In genomic region chr10:42477550-42478340, GRCm38 (mm10) we compare ENCODE assay signal across 8 mouse cellular contexts. TPM values are rescaled to one million over a fixed set of nuclear protein-coding genes. Genes with fewer than 3 reads are reported as not detected.
A peak's percentile ranks its signal among the peaks of the same experiment; 100 is the strongest.
DNase-seq lines count a peak whose midpoint lies in the region; ATAC-seq lines count a peak whose summit lies in the region.

No protein-coding gene starts in this region.

- H3K4me1 ChIP-seq in midbrain, embryonic 10.5 days = peaks cover 17% of the 10 kb centered on the region

- H3K4me3 ChIP-seq in midbrain, embryonic 10.5 days = peak overlapping the region; percentile 83

- no peaks in the 10 kb centered on the region for H3K36me3 ChIP-seq in midbrain, embryonic 10.5 days

- ATAC-seq in frontal cortex, adult (ENCODE audit: low TSS enrichment) = peak; percentile 8; the same call in 1 of the 2 replicates

- no peak for DNase-seq in frontal cortex, postnatal 10 days (ENCODE audit: low spot score in 2 of 2)
- peak; percentile 11 for DNase-seq in right cerebral cortex, postnatal 14 days
- DNase-seq in right cerebral cortex, adult 2 months (ENCODE audit: low spot score in 2 of 2) = no peak
- peak; percentile 6 for DNase-seq in heart, postnatal 25 days (ENCODE audit: low spot score)
- no peak for DNase-seq in midbrain, embryonic 10.5 days (ENCODE audit: low spot score)
- DNase-seq in frontal cortex, postnatal 25 days (ENCODE audit: low spot score in 2 of 2) = no peak
- no peak for DNase-seq in thymus, postnatal 10 days (ENCODE audit: low spot score in 2 of 2)

- intact Hi-C loops in heart, postnatal 25 days (cut with DNase I) = loop anchor here (1.0 to 2.0 kb wide), 2 partner anchors 21 to 25 kb away; partner anchors contain the start of gene Snx3

- WGBS in midbrain, embryonic 10.5 days = 16% methylated on average over 25 of the region's 25 CpGs

- H3K9me3 ChIP-seq in midbrain, embryonic 10.5 days (replicated peaks) = 0 out of 2 replicates have a peak, but pooled peaks cover 6% of the 10 kb centered on the region

- peak overlapping the region; percentile 96 for H3K27ac ChIP-seq in midbrain, embryonic 10.5 days (replicated peaks)

- no peaks in the 10 kb centered on the region for H3K27me3 ChIP-seq in midbrain, embryonic 10.5 days (ENCODE audit: low read depth, poor library complexity, severe bottlenecking)

RNA-seq across cellular contexts. Expression of gene Afg1l, which starts 0.6 kb away (rescaled TPM):
- total RNA-seq in heart, postnatal 25 days (2021) = 10 to 100 TPM; 32.6 to 33.2 TPM
- polyA plus RNA-seq in midbrain, embryonic 10.5 days (2016; fragmentation: Nextera tagmentation; extraction: Ambion mirVana) = 4.3 and 4.4 TPM in 2 replicates

RNA-seq across cellular contexts. Expression of gene Snx3, which starts 24.1 kb away (rescaled TPM):
- total RNA-seq in heart, postnatal 25 days (2021) = 100 to 1,000 TPM; 166 to 177 TPM
- 235 and 241 TPM in 2 replicates for polyA plus RNA-seq in midbrain, embryonic 10.5 days (2016; fragmentation: Nextera tagmentation; extraction: Ambion mirVana)

Comparison
In these comparisons a context has a peak if more than half of its experiments do, and no peak if none do; other contexts are left out.
1. DNase-seq: peak in right cerebral cortex, postnatal 14 days (single experiment) and heart, postnatal 25 days (single experiment); none in frontal cortex, postnatal 10 days (0 of 2), right cerebral cortex, adult 2 months (0 of 2), midbrain, embryonic 10.5 days (single experiment), frontal cortex, postnatal 25 days (0 of 2) and thymus, postnatal 10 days (0 of 2).